Mouse (Mus musculus): ENCODE results near the gene Fgf22. TPM values are rescaled to one million over a fixed set of nuclear protein-coding genes. Genes with fewer than 3 reads are reported as not detected.

The Fgf22 gene
- polyA plus RNA-seq, 1 experiment from 2014 or later: 0.38 TPM

DNA sequence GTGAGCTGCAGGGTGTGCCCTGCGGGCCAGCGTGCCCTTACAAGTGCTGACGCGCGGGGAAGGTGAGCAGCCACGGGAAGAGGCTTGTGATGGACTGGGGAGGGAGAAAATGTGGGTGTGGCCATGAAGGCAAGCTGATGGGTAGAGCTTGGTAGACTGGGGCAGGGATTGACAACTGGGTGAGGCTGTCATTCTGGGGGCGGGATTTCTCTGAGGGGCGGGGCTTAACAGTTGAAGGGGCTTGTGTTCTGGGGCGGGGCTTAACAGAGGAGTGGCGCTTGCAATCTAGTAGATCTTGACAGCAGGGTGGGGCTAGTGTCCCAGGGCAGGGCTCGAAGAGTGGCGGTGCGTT, 25.8 kb downstream of the Fgf22 start:
- Histone ChIP-seq H3K9me3 (replicated peaks; ENCODE audit: control insufficient read depth, low read length) (no peaks in the 10 kb centered on the region), H3K36me3 (replicated peaks; ENCODE audit: control insufficient read depth, insufficient read depth, low read depth, low read length) (no peaks in the 10 kb centered on the region), H3K27ac (replicated peaks; ENCODE audit: low read depth, low read length) (no peak overlapping the region), H3K4me3 (ENCODE audit: low read depth, low read length) (peak overlapping the region; percentile 33), H3K4me2 (ENCODE audit: low read depth, low read length) (peak overlapping the region; percentile 71), H3K4me1 (ENCODE audit: control insufficient read depth, insufficient read depth, low read length) (peaks cover 3% of the 10 kb centered on the region; the same call in 1 of the 2 replicates), H3K9ac (replicated peaks; ENCODE audit: low read length) (no peak overlapping the region), H3K27me3 (ENCODE audit: control insufficient read depth, insufficient read depth, low read length) (peaks cover 14% of the 10 kb centered on the region; the same call in 1 of the 2 replicates)
- WGBS: 0% methylated on average over 13 of the region's 13 CpGs
- peak; percentile 64 for DNase-seq (ENCODE audit: low spot score)
- ATAC-seq (replicated peaks; ENCODE audit: insufficient number of reproducible peaks, low FRiP score, low TSS enrichment, low read depth): no peak; the same call in none of the 2 replicates

DNA sequence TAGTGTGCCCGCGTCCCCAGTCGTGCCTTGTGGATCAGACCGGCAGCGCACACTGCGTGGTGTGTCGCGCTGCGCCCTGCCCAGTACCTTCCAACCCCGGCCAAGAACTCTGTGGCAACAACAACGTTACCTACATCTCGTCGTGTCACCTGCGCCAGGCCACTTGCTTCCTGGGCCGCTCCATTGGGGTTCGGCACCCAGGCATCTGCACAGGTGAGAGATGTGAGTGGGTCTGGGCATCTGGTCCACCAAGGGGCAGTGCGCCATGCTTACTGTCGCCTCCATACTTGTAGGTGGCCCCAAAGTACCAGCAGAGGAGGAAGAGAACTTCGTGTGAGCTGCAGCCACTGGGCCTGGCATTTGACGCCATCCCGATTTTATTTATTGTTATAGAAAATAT, 26.3 kb downstream of the Fgf22 start:
- Histone ChIP-seq H3K27me3 (ENCODE audit: control insufficient read depth, insufficient read depth, low read length) (peaks cover 14% of the 10 kb centered on the region; the same call in 1 of the 2 replicates), H3K4me2 (ENCODE audit: low read depth, low read length) (peak overlapping the region; percentile 19; the same call in 1 of the 2 replicates), H3K4me1 (ENCODE audit: control insufficient read depth, insufficient read depth, low read length) (peaks cover 3% of the 10 kb centered on the region; the same call in 1 of the 2 replicates), H3K27ac (replicated peaks; ENCODE audit: low read depth, low read length) (no peak overlapping the region), H3K4me3 (ENCODE audit: low read depth, low read length) (no peak overlapping the region), H3K9me3 (replicated peaks; ENCODE audit: control insufficient read depth, low read length) (no peaks in the 10 kb centered on the region), H3K36me3 (replicated peaks; ENCODE audit: control insufficient read depth, insufficient read depth, low read depth, low read length) (no peaks in the 10 kb centered on the region), H3K9ac (replicated peaks; ENCODE audit: low read length) (no peak overlapping the region)
- WGBS: 33% methylated on average over 21 of the region's 21 CpGs
- DNase-seq (ENCODE audit: low spot score) (no peak), ATAC-seq (replicated peaks; ENCODE audit: insufficient number of reproducible peaks, low FRiP score, low TSS enrichment, low read depth) (no peak)

GRCm38 (mm10) chr10:79781956-79782355, 27.1 kb downstream of the Fgf22 start:
- DNase-seq (ENCODE audit: low spot score) (no peak), ATAC-seq (replicated peaks; ENCODE audit: insufficient number of reproducible peaks, low FRiP score, low TSS enrichment, low read depth) (no peak)
- Histone ChIP-seq H3K27ac (replicated peaks; ENCODE audit: low read depth, low read length) (no peak overlapping the region), H3K4me2 (ENCODE audit: low read depth, low read length) (no peak overlapping the region), H3K9me3 (replicated peaks; ENCODE audit: control insufficient read depth, low read length) (no peaks in the 10 kb centered on the region), H3K4me1 (ENCODE audit: control insufficient read depth, insufficient read depth, low read length) (peaks cover 3% of the 10 kb centered on the region; the same call in 1 of the 2 replicates), H3K36me3 (replicated peaks; ENCODE audit: control insufficient read depth, insufficient read depth, low read depth, low read length) (no peaks in the 10 kb centered on the region), H3K9ac (replicated peaks; ENCODE audit: low read length) (no peak overlapping the region), H3K4me3 (ENCODE audit: low read depth, low read length) (no peak overlapping the region), H3K27me3 (ENCODE audit: control insufficient read depth, insufficient read depth, low read length) (peaks cover 14% of the 10 kb centered on the region; the same call in 1 of the 2 replicates)
- 54% methylated on average over 5 of the region's 5 CpGs for WGBS

DNA sequence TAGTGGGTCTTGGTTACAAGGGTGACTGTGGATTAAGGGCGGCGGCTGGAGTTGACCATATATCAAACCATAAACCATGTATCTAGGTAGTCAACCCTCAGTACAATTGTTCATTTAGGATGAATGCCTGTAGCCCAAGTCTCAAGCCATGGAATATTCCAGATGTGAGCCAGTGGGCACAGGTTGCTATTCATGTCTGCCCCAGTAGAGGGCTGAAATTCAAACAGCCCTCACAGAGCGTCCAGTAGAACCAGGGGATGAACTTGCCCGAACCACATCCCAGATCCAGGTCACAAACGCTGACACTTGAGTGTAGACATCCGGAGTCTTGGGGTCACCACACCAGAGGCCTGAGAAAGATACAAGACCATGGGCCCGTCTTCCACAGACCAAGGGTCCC, 28.2 kb downstream of the Fgf22 start:
- H3K36me3 ChIP-seq (replicated peaks; ENCODE audit: control insufficient read depth, insufficient read depth, low read depth, low read length): no peaks in the 10 kb centered on the region
- WGBS: 62% methylated on average over 7 of the region's 7 CpGs
- no peaks in the 10 kb centered on the region for H3K4me1 ChIP-seq (ENCODE audit: control insufficient read depth, insufficient read depth, low read length)
- H3K4me3 ChIP-seq (ENCODE audit: low read depth, low read length): no peak overlapping the region
- ATAC-seq (replicated peaks; ENCODE audit: insufficient number of reproducible peaks, low FRiP score, low TSS enrichment, low read depth): no peak
- no peaks in the 10 kb centered on the region for H3K9me3 ChIP-seq (replicated peaks; ENCODE audit: control insufficient read depth, low read length)
- H3K27me3 ChIP-seq (ENCODE audit: control insufficient read depth, insufficient read depth, low read length): peaks cover 9% of the 10 kb centered on the region; the same call in 1 of the 2 replicates
- no peak overlapping the region for H3K4me2 ChIP-seq (ENCODE audit: low read depth, low read length)
- no peak overlapping the region for H3K9ac ChIP-seq (replicated peaks; ENCODE audit: low read length)
- no peak overlapping the region for H3K27ac ChIP-seq (replicated peaks; ENCODE audit: low read depth, low read length)
- peak; percentile 35 for DNase-seq (ENCODE audit: low spot score)

GRCm38 (mm10) chr10:79783920-79784800, 29.3 kb downstream of the Fgf22 start:
- Histone ChIP-seq H3K9me3 (replicated peaks; ENCODE audit: control insufficient read depth, low read length) (no peaks in the 10 kb centered on the region), H3K27me3 (ENCODE audit: control insufficient read depth, insufficient read depth, low read length) (peaks cover 4% of the 10 kb centered on the region; the same call in 1 of the 2 replicates), H3K27ac (replicated peaks; ENCODE audit: low read depth, low read length) (no peak overlapping the region), H3K36me3 (replicated peaks; ENCODE audit: control insufficient read depth, insufficient read depth, low read depth, low read length) (no peaks in the 10 kb centered on the region), H3K4me1 (ENCODE audit: control insufficient read depth, insufficient read depth, low read length) (no peaks in the 10 kb centered on the region), H3K4me3 (ENCODE audit: low read depth, low read length) (no peak overlapping the region), H3K9ac (replicated peaks; ENCODE audit: low read length) (no peak overlapping the region), H3K4me2 (ENCODE audit: low read depth, low read length) (no peak overlapping the region)
- WGBS: 42% methylated on average over 27 of the region's 27 CpGs
- ATAC-seq (replicated peaks; ENCODE audit: insufficient number of reproducible peaks, low FRiP score, low TSS enrichment, low read depth): no peak
- DNase-seq (ENCODE audit: low spot score): peak; percentile 75

DNA sequence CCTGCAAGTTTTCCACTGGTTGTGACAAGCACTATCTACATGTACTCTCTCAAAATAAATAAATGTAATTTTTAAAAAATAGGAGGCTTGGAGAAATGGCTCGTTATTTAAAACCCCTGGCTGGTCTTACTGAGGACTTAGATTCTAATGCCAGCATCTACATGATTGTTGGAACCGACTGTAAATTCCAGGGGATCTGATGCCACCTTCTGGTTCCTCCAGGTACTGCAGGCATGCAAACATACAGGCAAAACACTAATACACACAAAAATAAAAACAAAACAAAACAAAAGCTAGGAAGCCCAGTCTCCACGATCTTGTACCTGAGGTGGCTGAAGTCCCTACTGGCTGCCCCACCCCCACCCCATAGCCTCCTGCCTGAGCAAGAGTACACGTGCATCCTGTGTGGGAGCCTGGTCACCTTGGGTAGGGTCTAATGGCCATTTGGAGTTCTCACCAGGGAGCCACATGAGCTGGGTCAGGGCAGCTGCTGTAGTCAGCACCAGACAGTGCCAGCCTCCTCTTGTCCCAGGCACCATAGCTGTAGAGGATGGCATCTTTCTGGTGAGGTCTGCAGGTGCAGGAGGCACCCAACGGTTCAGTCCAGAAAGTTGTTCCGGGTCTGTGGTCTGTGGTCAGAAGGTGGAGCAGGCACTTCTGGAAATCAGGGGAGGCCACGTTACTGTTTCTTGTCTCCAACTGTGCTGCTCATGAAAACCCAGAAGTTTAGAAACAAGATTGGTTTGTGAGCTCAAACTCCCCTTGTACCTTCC, 33.7 kb downstream of the Fgf22 start:
- Histone ChIP-seq H3K9me3 (replicated peaks; ENCODE audit: control insufficient read depth, low read length) (no peaks in the 10 kb centered on the region), H3K27ac (replicated peaks; ENCODE audit: low read depth, low read length) (no peak overlapping the region), H3K4me3 (ENCODE audit: low read depth, low read length) (no peak overlapping the region), H3K27me3 (ENCODE audit: control insufficient read depth, insufficient read depth, low read length) (no peaks in the 10 kb centered on the region; the same call in 1 of the 2 replicates), H3K4me2 (ENCODE audit: low read depth, low read length) (no peak overlapping the region), H3K4me1 (ENCODE audit: control insufficient read depth, insufficient read depth, low read length) (no peaks in the 10 kb centered on the region), H3K36me3 (replicated peaks; ENCODE audit: control insufficient read depth, insufficient read depth, low read depth, low read length) (no peaks in the 10 kb centered on the region), H3K9ac (replicated peaks; ENCODE audit: low read length) (no peak overlapping the region)
- DNase-seq (ENCODE audit: low spot score) (peak; percentile 80), ATAC-seq (replicated peaks; ENCODE audit: insufficient number of reproducible peaks, low FRiP score, low TSS enrichment, low read depth) (no peak)
- WGBS: 35% methylated on average over 7 of the region's 7 CpGs

DNA sequence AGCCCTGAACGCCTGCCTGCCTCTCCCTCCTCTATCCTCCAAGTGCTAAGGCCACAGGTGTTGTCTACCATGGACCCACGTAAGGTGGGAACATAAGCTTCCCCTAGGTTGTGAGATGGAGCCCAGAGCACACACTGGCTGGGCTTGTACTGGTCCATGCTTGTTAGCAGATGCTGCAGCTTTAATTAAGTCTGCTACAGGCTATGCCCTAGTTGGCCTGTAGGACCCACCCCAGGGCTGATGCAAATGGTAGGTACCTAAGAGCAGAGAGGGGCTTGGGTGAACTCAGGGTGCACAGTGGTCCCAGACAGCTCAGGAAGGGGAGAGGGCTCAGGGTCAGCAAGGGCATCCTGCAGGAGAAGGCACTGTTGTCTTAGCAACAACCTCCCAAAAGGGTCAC, 34.7 kb downstream of the Fgf22 start:
- Histone ChIP-seq H3K27ac (replicated peaks; ENCODE audit: low read depth, low read length) (no peak overlapping the region), H3K9ac (replicated peaks; ENCODE audit: low read length) (no peak overlapping the region), H3K4me3 (ENCODE audit: low read depth, low read length) (no peak overlapping the region), H3K27me3 (ENCODE audit: control insufficient read depth, insufficient read depth, low read length) (no peaks in the 10 kb centered on the region; the same call in 1 of the 2 replicates), H3K4me2 (ENCODE audit: low read depth, low read length) (no peak overlapping the region), H3K36me3 (replicated peaks; ENCODE audit: control insufficient read depth, insufficient read depth, low read depth, low read length) (no peaks in the 10 kb centered on the region), H3K4me1 (ENCODE audit: control insufficient read depth, insufficient read depth, low read length) (no peaks in the 10 kb centered on the region), H3K9me3 (replicated peaks; ENCODE audit: control insufficient read depth, low read length) (no peaks in the 10 kb centered on the region)
- no peak for ATAC-seq (replicated peaks; ENCODE audit: insufficient number of reproducible peaks, low FRiP score, low TSS enrichment, low read depth)
- 63% methylated on average over 2 of the region's 2 CpGs for WGBS
- DNase-seq (ENCODE audit: low spot score): no peak

All from embryonic facial prominence, embryonic 11.5 days (tissue).